Mouse (Mus musculus): ENCODE results near the gene Hemk1. TPM values are rescaled to one million over a fixed set of nuclear protein-coding genes. Genes with fewer than 3 reads are reported as not detected.
A peak's percentile ranks its signal among the peaks of the same experiment; 100 is the strongest.

The Hemk1 gene
- polyA plus RNA-seq, 1 experiment from 2014 or later = 11.5 TPM

- WGBS = 7% methylated on average over 5 of the region's 5 CpGs
- H3K4me3 ChIP-seq (ENCODE audit: low read length) = no peak overlapping the region
Observed at GRCm38 (mm10) chr9:107335909-107336308, 2.2 kb downstream of the Hemk1 start.

GRCm38 (mm10) chr9:107335046-107335445, 3.1 kb downstream of the Hemk1 start:
- Histone ChIP-seq H3K9me3 (ENCODE audit: control insufficient read depth, low read length) (no peaks in the 10 kb centered on the region), H3K36me3 (ENCODE audit: control insufficient read depth, insufficient read depth, low read length) (peaks cover 3% of the 10 kb centered on the region; the same call in 1 of the 2 replicates), H3K9ac (ENCODE audit: low read length) (no peak overlapping the region), H3K4me3 (ENCODE audit: low read length) (no peak overlapping the region), H3K27ac (ENCODE audit: low read length) (no peak overlapping the region), H3K4me2 (ENCODE audit: low read depth, low read length) (no peak overlapping the region), H3K4me1 (replicated peaks; ENCODE audit: control insufficient read depth, insufficient read depth, low read length) (peaks cover 11% of the 10 kb centered on the region; the same call in 1 of the 2 replicates), H3K27me3 (ENCODE audit: control insufficient read depth, insufficient read depth, low read depth, low read length) (no peaks in the 10 kb centered on the region)
- ATAC-seq (ENCODE audit: low read depth) = no peak
- 79% methylated on average over 5 of the region's 5 CpGs for WGBS

More at GRCm38 (mm10) chr9:107335909-107336308, 2.2 kb downstream of the Hemk1 start:
- no peaks in the 10 kb centered on the region for H3K9me3 ChIP-seq (ENCODE audit: control insufficient read depth, low read length)
- ATAC-seq (ENCODE audit: low read depth) = no peak
- no peak overlapping the region for H3K4me2 ChIP-seq (ENCODE audit: low read depth, low read length)
- H3K36me3 ChIP-seq (ENCODE audit: control insufficient read depth, insufficient read depth, low read length) = peaks cover 3% of the 10 kb centered on the region; the same call in 1 of the 2 replicates
- peaks cover 12% of the 10 kb centered on the region; the same call in 1 of the 2 replicates for H3K4me1 ChIP-seq (replicated peaks; ENCODE audit: control insufficient read depth, insufficient read depth, low read length)
- no peaks in the 10 kb centered on the region for H3K27me3 ChIP-seq (ENCODE audit: control insufficient read depth, insufficient read depth, low read depth, low read length)
- no peak overlapping the region for H3K9ac ChIP-seq (ENCODE audit: low read length)
- H3K27ac ChIP-seq (ENCODE audit: low read length) = no peak overlapping the region

GRCm38 (mm10) chr9:107334356-107334755, 3.8 kb downstream of the Hemk1 start:
- H3K4me2 ChIP-seq (ENCODE audit: low read depth, low read length) = no peak overlapping the region
- no peaks in the 10 kb centered on the region for H3K9me3 ChIP-seq (ENCODE audit: control insufficient read depth, low read length)
- peaks cover 3% of the 10 kb centered on the region; the same call in 1 of the 2 replicates for H3K36me3 ChIP-seq (ENCODE audit: control insufficient read depth, insufficient read depth, low read length)
- no peaks in the 10 kb centered on the region for H3K27me3 ChIP-seq (ENCODE audit: control insufficient read depth, insufficient read depth, low read depth, low read length)
- H3K4me3 ChIP-seq (ENCODE audit: low read length) = no peak overlapping the region
- ATAC-seq (ENCODE audit: low read depth) = no peak
- H3K4me1 ChIP-seq (replicated peaks; ENCODE audit: control insufficient read depth, insufficient read depth, low read length) = peaks cover 8% of the 10 kb centered on the region; the same call in 1 of the 2 replicates
- no peak overlapping the region for H3K9ac ChIP-seq (ENCODE audit: low read length)
- 83% methylated on average over 6 of the region's 6 CpGs for WGBS
- H3K27ac ChIP-seq (ENCODE audit: low read length) = no peak overlapping the region

GRCm38 (mm10) chr9:107333686-107334085, 4.5 kb downstream of the Hemk1 start:
- Histone ChIP-seq H3K4me2 (ENCODE audit: low read depth, low read length) (no peak overlapping the region), H3K27me3 (ENCODE audit: control insufficient read depth, insufficient read depth, low read depth, low read length) (no peaks in the 10 kb centered on the region)
- WGBS = 47% methylated on average over 2 of the region's 2 CpGs

GRCm38 (mm10) chr9:107330791-107331190, 7.4 kb downstream of the Hemk1 start:
- Histone ChIP-seq H3K9me3 (ENCODE audit: control insufficient read depth, low read length) (no peaks in the 10 kb centered on the region), H3K9ac (ENCODE audit: low read length) (no peak overlapping the region), H3K4me1 (replicated peaks; ENCODE audit: control insufficient read depth, insufficient read depth, low read length) (no peaks in the 10 kb centered on the region; the same call in 1 of the 2 replicates), H3K36me3 (ENCODE audit: control insufficient read depth, insufficient read depth, low read length) (peaks cover 3% of the 10 kb centered on the region; the same call in 1 of the 2 replicates), H3K4me3 (ENCODE audit: low read length) (no peak overlapping the region), H3K4me2 (ENCODE audit: low read depth, low read length) (no peak overlapping the region), H3K27me3 (ENCODE audit: control insufficient read depth, insufficient read depth, low read depth, low read length) (no peaks in the 10 kb centered on the region), H3K27ac (ENCODE audit: low read length) (no peak overlapping the region)
- 70% methylated on average over 6 of the region's 6 CpGs for WGBS
- ATAC-seq (ENCODE audit: low read depth) = no peak

More at GRCm38 (mm10) chr9:107333686-107334085, 4.5 kb downstream of the Hemk1 start:
- Histone ChIP-seq H3K27ac (ENCODE audit: low read length) (no peak overlapping the region), H3K9me3 (ENCODE audit: control insufficient read depth, low read length) (no peaks in the 10 kb centered on the region), H3K36me3 (ENCODE audit: control insufficient read depth, insufficient read depth, low read length) (peaks cover 3% of the 10 kb centered on the region; the same call in 1 of the 2 replicates), H3K4me3 (ENCODE audit: low read length) (no peak overlapping the region), H3K4me1 (replicated peaks; ENCODE audit: control insufficient read depth, insufficient read depth, low read length) (peaks cover 5% of the 10 kb centered on the region; the same call in 1 of the 2 replicates), H3K9ac (ENCODE audit: low read length) (no peak overlapping the region)
- no peak for ATAC-seq (ENCODE audit: low read depth)

GRCm38 (mm10) chr9:107327879-107328620, 10.1 kb downstream of the Hemk1 start:
- H3K27me3 ChIP-seq (ENCODE audit: control insufficient read depth, insufficient read depth, low read depth, low read length) = no peaks in the 10 kb centered on the region
- no peaks in the 10 kb centered on the region for H3K9me3 ChIP-seq (ENCODE audit: control insufficient read depth, low read length)
- H3K4me1 ChIP-seq (replicated peaks; ENCODE audit: control insufficient read depth, insufficient read depth, low read length) = no peaks in the 10 kb centered on the region; the same call in 1 of the 2 replicates
- H3K4me2 ChIP-seq (ENCODE audit: low read depth, low read length) = no peak overlapping the region
- ATAC-seq (ENCODE audit: low read depth) = no peak
- no peak overlapping the region for H3K4me3 ChIP-seq (ENCODE audit: low read length)
- no peak overlapping the region for H3K27ac ChIP-seq (ENCODE audit: low read length)
- H3K36me3 ChIP-seq (ENCODE audit: control insufficient read depth, insufficient read depth, low read length) = peaks cover 3% of the 10 kb centered on the region; the same call in 1 of the 2 replicates
- no peak overlapping the region for H3K9ac ChIP-seq (ENCODE audit: low read length)
- 78% methylated on average over 16 of the region's 16 CpGs for WGBS

GRCm38 (mm10) chr9:107325904-107326303, 12.2 kb downstream of the Hemk1 start:
- whole genome bisulfite sequencing = 70% methylated on average over 7 of the region's 7 CpGs
- no peaks in the 10 kb centered on the region for H3K9me3 ChIP-seq (ENCODE audit: control insufficient read depth, low read length)
- H3K4me2 ChIP-seq (ENCODE audit: low read depth, low read length) = no peak overlapping the region
- H3K9ac ChIP-seq (ENCODE audit: low read length) = no peak overlapping the region
- H3K27ac ChIP-seq (ENCODE audit: low read length) = no peak overlapping the region
- no peaks in the 10 kb centered on the region for H3K27me3 ChIP-seq (ENCODE audit: control insufficient read depth, insufficient read depth, low read depth, low read length)
- ATAC-seq (ENCODE audit: low read depth) = no peak
- no peaks in the 10 kb centered on the region for H3K36me3 ChIP-seq (ENCODE audit: control insufficient read depth, insufficient read depth, low read length)
- no peak overlapping the region for H3K4me3 ChIP-seq (ENCODE audit: low read length)
- peaks cover 6% of the 10 kb centered on the region for H3K4me1 ChIP-seq (replicated peaks; ENCODE audit: control insufficient read depth, insufficient read depth, low read length)

- H3K4me1 ChIP-seq (replicated peaks; ENCODE audit: control insufficient read depth, insufficient read depth, low read length) = peaks cover 6% of the 10 kb centered on the region
- H3K4me2 ChIP-seq (ENCODE audit: low read depth, low read length) = no peak overlapping the region
- no peaks in the 10 kb centered on the region for H3K9me3 ChIP-seq (ENCODE audit: control insufficient read depth, low read length)
- H3K27ac ChIP-seq (ENCODE audit: low read length) = no peak overlapping the region
- no peak for ATAC-seq (ENCODE audit: low read depth)
- H3K27me3 ChIP-seq (ENCODE audit: control insufficient read depth, insufficient read depth, low read depth, low read length) = no peaks in the 10 kb centered on the region
- 74% methylated on average over 4 of the region's 4 CpGs for WGBS
- no peaks in the 10 kb centered on the region for H3K36me3 ChIP-seq (ENCODE audit: control insufficient read depth, insufficient read depth, low read length)
- no peak overlapping the region for H3K4me3 ChIP-seq (ENCODE audit: low read length)
- H3K9ac ChIP-seq (ENCODE audit: low read length) = no peak overlapping the region
Observed at GRCm38 (mm10) chr9:107324799-107325561, 13.2 kb downstream of the Hemk1 start.

- H3K27ac ChIP-seq (ENCODE audit: low read length) = no peak overlapping the region
- WGBS = 47% methylated on average over 6 of the region's 6 CpGs
- peaks cover 6% of the 10 kb centered on the region for H3K4me1 ChIP-seq (replicated peaks; ENCODE audit: control insufficient read depth, insufficient read depth, low read length)
- no peaks in the 10 kb centered on the region for H3K27me3 ChIP-seq (ENCODE audit: control insufficient read depth, insufficient read depth, low read depth, low read length)
- H3K4me2 ChIP-seq (ENCODE audit: low read depth, low read length) = no peak overlapping the region
- H3K4me3 ChIP-seq (ENCODE audit: low read length) = no peak overlapping the region
- no peaks in the 10 kb centered on the region for H3K9me3 ChIP-seq (ENCODE audit: control insufficient read depth, low read length)
- ATAC-seq (ENCODE audit: low read depth) = peak; percentile 28; the same call in 1 of the 2 replicates
- H3K36me3 ChIP-seq (ENCODE audit: control insufficient read depth, insufficient read depth, low read length) = no peaks in the 10 kb centered on the region
- no peak overlapping the region for H3K9ac ChIP-seq (ENCODE audit: low read length)
Observed at GRCm38 (mm10) chr9:107323558-107323957, 14.6 kb downstream of the Hemk1 start.
